Mouse (Mus musculus): ENCODE measurements at regions not wholly inside any gene's neighbourhood (a gene's known extent, or its start where the extent isn't known, plus 50 kb on each side); places are given as distances from the start of the nearest gene placed in this dataset.

- TF ChIP-seq CTCF (IDR thresholded peaks at IDR 0.05; ENCODE audit: low read depth) (no peak), EP300 (IDR thresholded peaks at IDR 0.05; ENCODE audit: low read depth) (no peak)
Measured at GRCm38 (mm10) chr16:76540328-76540923, 166.8 kb upstream of the Nrip1 start.

Measured in heart, postnatal 0 days (tissue).